Mouse (Mus musculus): ENCODE measurements around the gene Osbpl11. TPM values are rescaled to one million over a fixed set of nuclear protein-coding genes. Genes with fewer than 3 reads are reported as not detected.
"Not testable (repeated sequence)": the region's sequence is repeated elsewhere in the genome, so short reads cannot be mapped to it uniquely, and the experiment has no call there.

Osbpl11 gene
- polyA plus RNA-seq, 1 experiment = 6.9 TPM

- no peak for DNase-seq (ENCODE audit: low read depth in 1 of 2, low spot score in 2 of 2)
- Histone ChIP-seq H3K27me3 (ENCODE audit: control insufficient read depth, insufficient read depth, low read length) (no peaks in the 10 kb centered on the region), H3K27ac (ENCODE audit: insufficient read depth, low read length) (no peak overlapping the region), H3K4me1 (ENCODE audit: control insufficient read depth, insufficient read depth, insufficient read length) (no peaks in the 10 kb centered on the region), H3K36me3 (ENCODE audit: control insufficient read depth, insufficient read depth, low read length) (no peaks in the 10 kb centered on the region), H3K4me3 (ENCODE audit: extremely low read depth, insufficient read depth, insufficient read length) (no peak overlapping the region)
- TF ChIP-seq CTCF (IDR thresholded peaks at IDR 0.05; ENCODE audit: extremely low read depth, insufficient read depth, insufficient read length, insufficient replicate concordance) (no peak; the same call in 1 of the 2 replicates), POLR2A (IDR thresholded peaks at IDR 0.05; ENCODE audit: low read depth, low read length) (no peak)
- WGBS = 42% methylated on average over 5 of the region's 5 CpGs
These were observed 17.3 kb upstream of the Osbpl11 start for GRCm38 (mm10) chr16:33167537-33167936.

- no peaks in the 10 kb centered on the region for H3K27me3 ChIP-seq (ENCODE audit: control insufficient read depth, insufficient read depth, low read length)
- TF ChIP-seq CTCF (IDR thresholded peaks at IDR 0.05; ENCODE audit: extremely low read depth, insufficient read depth, insufficient read length, insufficient replicate concordance) = no peak
- TF ChIP-seq POLR2A (IDR thresholded peaks at IDR 0.05; ENCODE audit: low read depth, low read length) = no peak
- DNase-seq (ENCODE audit: low read depth in 1 of 2, low spot score in 2 of 2) = no peak
- H3K36me3 ChIP-seq (ENCODE audit: control insufficient read depth, insufficient read depth, low read length) = no peaks in the 10 kb centered on the region
- no peak overlapping the region for H3K27ac ChIP-seq (ENCODE audit: insufficient read depth, low read length)
- WGBS = 80% methylated on average over 8 of the region's 8 CpGs
- H3K4me1 ChIP-seq (ENCODE audit: control insufficient read depth, insufficient read depth, insufficient read length) = no peaks in the 10 kb centered on the region
- H3K4me3 ChIP-seq (ENCODE audit: extremely low read depth, insufficient read depth, insufficient read length) = no peak overlapping the region
These were observed 15.3 kb upstream of the Osbpl11 start for GRCm38 (mm10) chr16:33169471-33170034.

- no peaks in the 10 kb centered on the region for H3K36me3 ChIP-seq (ENCODE audit: control insufficient read depth, insufficient read depth, low read length)
- no peaks in the 10 kb centered on the region for H3K4me1 ChIP-seq (ENCODE audit: control insufficient read depth, insufficient read depth, insufficient read length)
- WGBS = 78% methylated on average over 9 of the region's 9 CpGs
- TF ChIP-seq POLR2A (IDR thresholded peaks at IDR 0.05; ENCODE audit: low read depth, low read length) (no peak), CTCF (IDR thresholded peaks at IDR 0.05; ENCODE audit: extremely low read depth, insufficient read depth, insufficient read length, insufficient replicate concordance) (no peak)
- no peak overlapping the region for H3K27ac ChIP-seq (ENCODE audit: insufficient read depth, low read length)
- no peak overlapping the region for H3K4me3 ChIP-seq (ENCODE audit: extremely low read depth, insufficient read depth, insufficient read length)
- DNase-seq (ENCODE audit: low read depth in 1 of 2, low spot score in 2 of 2) = no peak
- H3K27me3 ChIP-seq (ENCODE audit: control insufficient read depth, insufficient read depth, low read length) = no peaks in the 10 kb centered on the region
These were observed 13.9 kb upstream of the Osbpl11 start for GRCm38 (mm10) chr16:33170716-33171587.

- Histone ChIP-seq H3K27me3 (ENCODE audit: control insufficient read depth, insufficient read depth, low read length) (no peaks in the 10 kb centered on the region), H3K27ac (ENCODE audit: insufficient read depth, low read length) (no peak overlapping the region), H3K4me3 (ENCODE audit: extremely low read depth, insufficient read depth, insufficient read length) (no peak overlapping the region), H3K36me3 (ENCODE audit: control insufficient read depth, insufficient read depth, low read length) (no peaks in the 10 kb centered on the region), H3K4me1 (ENCODE audit: control insufficient read depth, insufficient read depth, insufficient read length) (no peaks in the 10 kb centered on the region)
- WGBS = 87% methylated on average over 6 of the region's 6 CpGs
- TF ChIP-seq POLR2A (IDR thresholded peaks at IDR 0.05; ENCODE audit: low read depth, low read length) (no peak), CTCF (IDR thresholded peaks at IDR 0.05; ENCODE audit: extremely low read depth, insufficient read depth, insufficient read length, insufficient replicate concordance) (no peak)
- DNase-seq (ENCODE audit: low read depth in 1 of 2, low spot score in 2 of 2) = no peak
These were observed 13.1 kb upstream of the Osbpl11 start for GRCm38 (mm10) chr16:33171800-33172199.

GRCm38 (mm10) chr16:33173151-33173550 is 11.7 kb upstream of the Osbpl11 start:
- no peaks in the 10 kb centered on the region for H3K36me3 ChIP-seq (ENCODE audit: control insufficient read depth, insufficient read depth, low read length)
- peaks cover 1% of the 10 kb centered on the region; the same call in 1 of the 2 replicates for H3K4me1 ChIP-seq (ENCODE audit: control insufficient read depth, insufficient read depth, insufficient read length)
- TF ChIP-seq CTCF (IDR thresholded peaks at IDR 0.05; ENCODE audit: extremely low read depth, insufficient read depth, insufficient read length, insufficient replicate concordance) (no peak), POLR2A (IDR thresholded peaks at IDR 0.05; ENCODE audit: low read depth, low read length) (no peak)
- DNase-seq (ENCODE audit: low read depth in 1 of 2, low spot score in 2 of 2) = no peak
- WGBS = 81% methylated on average over 5 of the region's 5 CpGs
- H3K4me3 ChIP-seq (ENCODE audit: extremely low read depth, insufficient read depth, insufficient read length) = no peak overlapping the region
- no peak overlapping the region for H3K27ac ChIP-seq (ENCODE audit: insufficient read depth, low read length)
- no peaks in the 10 kb centered on the region for H3K27me3 ChIP-seq (ENCODE audit: control insufficient read depth, insufficient read depth, low read length)

GRCm38 (mm10) chr16:33174695-33175094 is 10.2 kb upstream of the Osbpl11 start:
- no peaks in the 10 kb centered on the region for H3K27me3 ChIP-seq (ENCODE audit: control insufficient read depth, insufficient read depth, low read length)
- DNase-seq (ENCODE audit: low read depth in 1 of 2, low spot score in 2 of 2) = no peak
- no peaks in the 10 kb centered on the region for H3K36me3 ChIP-seq (ENCODE audit: control insufficient read depth, insufficient read depth, low read length)
- no peak overlapping the region for H3K27ac ChIP-seq (ENCODE audit: insufficient read depth, low read length)
- H3K4me3 ChIP-seq (ENCODE audit: extremely low read depth, insufficient read depth, insufficient read length) = no peak overlapping the region
- peaks cover 9% of the 10 kb centered on the region; the same call in 1 of the 2 replicates for H3K4me1 ChIP-seq (ENCODE audit: control insufficient read depth, insufficient read depth, insufficient read length)
- TF ChIP-seq CTCF (IDR thresholded peaks at IDR 0.05; ENCODE audit: extremely low read depth, insufficient read depth, insufficient read length, insufficient replicate concordance) = no peak
- no peak for TF ChIP-seq POLR2A (IDR thresholded peaks at IDR 0.05; ENCODE audit: low read depth, low read length)

- H3K27ac ChIP-seq (ENCODE audit: insufficient read depth, low read length); H3K4me1 ChIP-seq (ENCODE audit: control insufficient read depth, insufficient read depth, insufficient read length); DNase-seq (ENCODE audit: low read depth in 1 of 2, low spot score in 2 of 2); H3K27me3 ChIP-seq (ENCODE audit: control insufficient read depth, insufficient read depth, low read length); H3K36me3 ChIP-seq (ENCODE audit: control insufficient read depth, insufficient read depth, low read length); H3K4me3 ChIP-seq (ENCODE audit: extremely low read depth, insufficient read depth, insufficient read length): not testable (repeated sequence)
- 97% methylated on average over 5 of the region's 5 CpGs for WGBS
These were observed 8.0 kb upstream of the Osbpl11 start for GRCm38 (mm10) chr16:33176831-33177230.

Measured in spleen, adult 2 months (tissue).